Mouse (Mus musculus) heart, postnatal 36 days (tissue): ENCODE measurements around the gene Map1b. TPM values are rescaled to one million over a fixed set of nuclear protein-coding genes. Genes with fewer than 3 reads are reported as not detected.

Experiments
- DNase-seq, 2 experiments: peaks; one replicate each; pipeline ENCODE4 v3.0.0; 2021 to 2022
- intact Hi-C: fragments of 180-260 bp; cut with DNase I; formaldehyde crosslinking; loops from one replicate; pipeline ENCODE4 v1.15.1; 2025
- total RNA-seq, 2 experiments: library from RNA; stranded (reverse); gene quantifications; 2 replicates each; pipeline ENCODE4 v1.2.3; 2021

Gene Map1b
- total RNA-seq = 10 to 100 TPM; 11.8 to 14.4 TPM

- intact Hi-C loops = no loop called here
- peak; percentile 56 to 66 for DNase-seq
Measured at GRCm38 (mm10) chr13:99516448-99516881, at the start of gene Map1b. Gene Map1b (minus strand): TSS chr13:99516540.

GRCm38 (mm10) chr13:99564346-99564745, 48.0 kb upstream of the Map1b start:
- DNase-seq = peak in 1 of 2 experiments; percentile 34
- intact Hi-C loops = no loop called here

GRCm38 (mm10) chr13:99563021-99563420, 46.7 kb upstream of the Map1b start:
- no peak for DNase-seq
- intact Hi-C loops = no loop called here

GRCm38 (mm10) chr13:99561843-99562550, 45.7 kb upstream of the Map1b start:
- intact Hi-C loops = no loop called here
- DNase-seq = no peak

GRCm38 (mm10) chr13:99560674-99561639, 44.6 kb upstream of the Map1b start:
- intact Hi-C loops = no loop called here
- no peak for DNase-seq

- no peak for DNase-seq
- intact Hi-C loops = no loop called here
Measured at GRCm38 (mm10) chr13:99558216-99558906, 42.0 kb upstream of the Map1b start.

GRCm38 (mm10) chr13:99557813-99558212, 41.5 kb upstream of the Map1b start:
- no peak for DNase-seq
- intact Hi-C loops = no loop called here

- DNase-seq = no peak
- intact Hi-C loops = no loop called here
Measured at GRCm38 (mm10) chr13:99557331-99557730, 41.0 kb upstream of the Map1b start.

- no peak for DNase-seq
- intact Hi-C loops = no loop called here
Measured at GRCm38 (mm10) chr13:99554960-99555359, 38.6 kb upstream of the Map1b start.

GRCm38 (mm10) chr13:99554466-99554865, 38.1 kb upstream of the Map1b start:
- no peak for DNase-seq
- intact Hi-C loops = no loop called here

GRCm38 (mm10) chr13:99552381-99552780, 36.0 kb upstream of the Map1b start:
- intact Hi-C loops = no loop called here
- no peak for DNase-seq

GRCm38 (mm10) chr13:99550679-99551369, 34.5 kb upstream of the Map1b start:
- DNase-seq = no peak
- intact Hi-C loops = no loop called here

GRCm38 (mm10) chr13:99550060-99550459, 33.7 kb upstream of the Map1b start:
- DNase-seq = no peak
- intact Hi-C loops = no loop called here

- intact Hi-C loops = no loop called here
- no peak for DNase-seq
Measured at GRCm38 (mm10) chr13:99549584-99549983, 33.2 kb upstream of the Map1b start.

- DNase-seq = no peak
- intact Hi-C loops = no loop called here
Measured at GRCm38 (mm10) chr13:99546832-99547231, 30.5 kb upstream of the Map1b start.

GRCm38 (mm10) chr13:99545201-99545600, 28.9 kb upstream of the Map1b start:
- intact Hi-C loops = no loop called here

GRCm38 (mm10) chr13:99541429-99542267, 25.3 kb upstream of the Map1b start:
- intact Hi-C loops = no loop called here
- no peak for DNase-seq

More at GRCm38 (mm10) chr13:99545201-99545600, 28.9 kb upstream of the Map1b start:
- DNase-seq = no peak

- DNase-seq = no peak
Measured at GRCm38 (mm10) chr13:99539288-99539687, 22.9 kb upstream of the Map1b start.

GRCm38 (mm10) chr13:99538851-99539250, 22.5 kb upstream of the Map1b start:
- intact Hi-C loops = no loop called here
- no peak for DNase-seq

More at GRCm38 (mm10) chr13:99539288-99539687, 22.9 kb upstream of the Map1b start:
- intact Hi-C loops = no loop called here
